Mouse (Mus musculus) embryo, embryonic 11 days (tissue): ENCODE data around the gene 5430427O19Rik.

Source experiments
- DNase-seq: peaks from one replicate; pipeline ENCODE4 v3.0.0-alpha.2; 2015

Gene 5430427O19Rik

DNA sequence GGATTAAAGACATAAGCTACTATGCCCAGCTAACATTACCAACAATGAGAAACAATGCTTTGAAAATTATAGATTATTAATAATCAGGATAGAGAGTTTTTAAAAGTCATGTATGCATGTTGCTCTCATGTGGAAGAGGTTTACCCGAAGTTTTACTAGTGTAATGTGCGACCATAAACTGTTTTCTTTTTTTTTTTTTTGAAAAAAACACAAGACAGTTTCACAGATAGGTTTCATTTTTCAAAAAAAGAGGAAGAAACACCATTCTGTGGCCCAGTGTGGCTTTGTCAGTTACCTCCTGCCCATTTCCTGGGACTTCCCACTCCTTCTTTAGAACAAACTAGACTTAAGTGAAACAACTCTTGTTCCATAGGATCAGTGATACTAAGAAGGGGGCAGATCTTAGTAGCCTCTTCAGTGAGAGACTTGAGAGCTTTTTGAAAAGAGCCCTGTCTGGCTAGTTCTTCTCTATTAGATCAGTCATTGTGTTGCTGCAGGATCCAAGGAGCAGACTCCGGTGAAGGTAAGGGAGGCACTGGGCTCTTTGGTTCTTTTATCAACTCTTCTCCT lies at the start of gene 5430427O19Rik:
TSS of gene 5430427O19Rik (plus strand) at position 441 of the 570 bp plus-strand sequence.
- no peak for DNase-seq

GRCm38 (mm10) chrX:85827719-85828453 lies 42.3 kb upstream of the 5430427O19Rik start:
- DNase-seq, result no peak

DNA sequence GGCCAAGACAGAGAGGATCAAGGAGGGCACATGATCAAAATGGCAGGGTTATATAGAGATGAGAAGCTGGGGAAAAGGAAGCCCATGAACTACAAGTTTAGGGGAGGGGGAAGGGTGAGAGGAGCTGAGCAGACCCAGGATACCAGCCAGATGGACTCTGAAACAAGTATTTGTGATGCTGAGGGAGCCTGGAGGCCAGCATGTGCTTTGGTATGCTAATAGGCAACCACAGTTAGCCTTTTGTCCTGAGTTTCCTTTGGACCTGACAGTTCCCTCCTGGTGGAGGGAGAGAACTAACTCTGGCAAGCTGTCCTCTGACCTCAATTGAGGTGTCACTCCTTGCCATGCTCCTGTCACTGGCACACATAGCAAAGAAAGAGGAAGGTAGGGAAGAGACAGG lies 41.2 kb upstream of the 5430427O19Rik start:
- peak; percentile 3 for DNase-seq

- no peak for DNase-seq
These were observed 31.0 kb upstream of the 5430427O19Rik start for GRCm38 (mm10) chrX:85839174-85839573.

DNA sequence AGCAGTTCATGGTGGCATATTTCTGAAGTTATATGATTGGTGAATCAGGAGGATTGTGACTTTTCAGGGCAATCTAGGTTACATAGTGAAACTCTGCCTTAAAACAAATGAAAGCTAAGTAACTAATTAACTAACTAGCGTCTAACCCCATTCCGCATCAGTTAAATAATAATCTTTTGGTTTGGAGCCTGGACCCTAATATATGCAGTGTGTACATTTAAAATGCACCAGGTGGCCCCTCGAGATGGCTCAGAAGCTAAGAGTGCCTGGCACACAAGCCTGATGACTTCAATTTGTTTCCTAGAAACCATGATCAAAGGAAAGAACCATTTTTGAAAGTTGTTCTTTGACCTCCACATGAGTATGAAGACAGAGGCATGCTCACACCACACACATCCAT lies 14.2 kb upstream of the 5430427O19Rik start:
- no peak for DNase-seq

DNA sequence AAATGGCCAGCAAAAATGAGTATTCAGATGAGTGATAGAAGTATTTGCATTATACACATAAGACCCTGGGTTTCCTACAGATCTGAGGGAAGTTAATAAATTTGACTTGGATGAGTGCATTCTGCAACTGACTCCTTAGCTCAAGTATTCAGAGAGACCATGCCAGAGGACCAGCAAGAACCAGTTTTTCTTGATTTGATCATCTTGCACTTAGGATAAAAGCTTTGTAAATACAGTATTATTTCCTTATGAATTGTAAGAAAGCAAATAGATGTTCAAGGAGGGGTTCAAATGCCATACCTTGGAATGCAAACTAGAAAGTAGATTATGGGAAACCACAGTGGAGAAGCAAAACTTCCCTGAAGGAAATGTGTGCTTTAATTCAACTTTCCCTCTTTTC lies 13.0 kb upstream of the 5430427O19Rik start:
- no peak for DNase-seq

DNA sequence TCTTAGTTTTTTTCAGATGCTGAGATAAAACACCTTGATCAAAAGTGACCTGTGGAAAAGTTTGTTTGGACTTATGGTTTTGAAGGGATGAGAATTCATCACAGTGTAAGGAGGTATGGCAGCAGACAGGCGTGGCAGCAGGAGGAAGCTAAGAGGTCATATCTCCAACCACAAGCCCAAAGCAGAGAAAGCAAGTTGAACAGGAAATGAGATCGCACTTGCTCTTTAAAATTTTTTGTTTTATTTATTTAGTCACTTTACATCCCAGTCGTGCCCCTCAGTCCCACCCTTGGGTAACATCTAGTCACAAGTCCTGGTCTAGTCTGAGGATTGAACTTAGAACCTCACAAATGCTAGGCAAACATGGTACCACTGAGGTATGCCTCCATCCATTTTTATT lies 2.1 kb upstream of the 5430427O19Rik start:
- no peak for DNase-seq

- DNase-seq, result no peak
These were observed 1.4 kb downstream of the 5430427O19Rik start for GRCm38 (mm10) chrX:85871371-85872056.

- DNase-seq, result no peak
These were observed 4.2 kb downstream of the 5430427O19Rik start for GRCm38 (mm10) chrX:85874367-85874766.

- DNase-seq, result no peak
These were observed 5.8 kb downstream of the 5430427O19Rik start for GRCm38 (mm10) chrX:85875951-85876350.

DNA sequence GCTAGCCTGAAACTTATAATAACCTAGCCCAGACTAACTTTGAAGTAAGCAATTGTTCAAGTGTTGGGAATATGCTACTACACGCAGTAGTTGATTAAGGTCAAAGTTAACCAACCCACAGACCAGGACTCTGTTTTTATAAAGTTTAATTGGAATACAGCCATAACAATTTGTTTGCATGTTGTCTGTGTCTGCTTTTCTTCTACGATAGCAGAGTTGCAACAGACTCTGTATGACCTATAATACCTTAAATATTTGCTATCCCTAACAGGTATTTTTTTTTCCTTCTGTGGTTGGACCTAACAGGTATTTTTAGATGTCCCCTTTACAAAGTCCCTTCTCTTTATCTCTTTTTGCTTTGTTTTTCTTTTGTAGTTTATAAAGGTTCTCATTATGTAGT lies 7.6 kb downstream of the 5430427O19Rik start:
- DNase-seq, result no peak

DNA sequence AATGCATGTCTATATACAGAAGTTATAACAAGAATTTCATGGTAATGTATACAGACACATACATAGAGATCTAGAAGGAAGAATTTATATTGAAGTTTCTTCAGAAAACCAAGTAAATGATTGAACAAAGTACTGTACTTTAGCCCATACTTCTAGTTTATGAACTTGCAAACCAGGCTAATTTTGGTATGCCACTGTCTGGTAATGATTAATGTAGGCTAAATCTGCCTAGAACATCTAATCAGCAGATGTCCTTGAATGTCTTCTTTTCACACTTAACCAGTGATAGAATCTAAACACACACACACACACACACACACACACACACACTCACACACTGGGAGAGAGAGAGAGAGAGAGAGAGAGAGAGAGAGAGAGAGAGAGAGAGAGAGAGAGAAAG lies 8.1 kb downstream of the 5430427O19Rik start:
- DNase-seq, result no peak

DNA sequence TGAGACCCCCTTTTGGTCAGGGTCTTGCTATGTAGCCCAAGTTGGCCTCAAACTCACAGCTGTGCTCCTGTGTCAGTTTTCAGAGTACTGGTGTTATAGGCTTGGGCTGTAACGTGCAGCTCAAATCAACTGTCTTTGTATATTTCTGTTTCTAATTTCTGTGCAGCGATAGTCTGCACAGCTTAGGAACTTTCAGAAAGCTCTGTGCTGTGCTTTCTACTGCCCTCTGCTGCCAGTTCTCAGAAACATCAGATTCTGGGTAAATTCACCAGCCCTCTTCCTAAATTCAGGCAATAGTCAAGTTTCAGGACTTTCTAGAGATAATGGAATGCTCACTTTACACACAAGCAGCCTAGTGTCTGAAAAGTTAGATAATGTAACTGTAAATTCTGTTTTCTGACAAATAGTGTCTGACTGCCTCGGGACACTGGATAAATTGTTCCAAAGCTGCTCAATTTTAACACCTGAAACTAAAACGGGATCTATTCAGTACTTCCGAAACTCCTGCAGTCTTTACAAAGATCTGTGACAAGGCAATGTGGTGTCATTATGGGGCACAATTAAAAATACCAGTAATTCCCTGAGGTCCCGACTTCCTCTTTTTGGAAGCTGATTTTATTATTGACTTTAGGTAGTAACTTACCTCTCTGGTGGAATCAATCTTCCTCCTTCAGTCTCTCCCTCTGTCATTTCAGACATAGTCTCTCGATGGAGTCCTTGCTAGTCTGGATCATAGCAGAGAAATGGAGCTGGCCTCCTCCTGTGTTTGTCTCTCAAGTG lies 9.2 kb downstream of the 5430427O19Rik start:
- DNase-seq, result peak; percentile 37

GRCm38 (mm10) chrX:85886651-85887050 lies 16.5 kb downstream of the 5430427O19Rik start:
- DNase-seq, result peak; percentile 7

DNA sequence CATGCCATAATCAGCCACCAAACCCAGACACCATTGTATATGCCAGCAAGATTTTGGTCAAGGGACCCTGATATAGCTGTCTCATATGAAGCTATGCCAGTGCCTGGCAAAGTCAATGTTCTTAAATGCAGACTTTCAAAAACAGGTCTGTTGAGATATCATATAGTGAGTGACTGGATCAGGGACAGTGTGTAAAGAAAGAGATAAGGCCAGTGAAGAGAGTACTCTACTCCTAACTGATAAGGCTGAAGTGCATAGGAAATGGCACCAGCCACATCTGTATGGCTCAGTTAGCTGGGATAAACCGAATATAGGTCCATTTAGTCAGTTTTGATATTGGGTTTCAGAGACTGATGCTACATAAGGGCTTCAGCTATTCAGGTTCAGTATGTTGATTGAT lies 31.0 kb downstream of the 5430427O19Rik start:
- no peak for DNase-seq

- DNase-seq, result peak; percentile 20
These were observed 48.9 kb downstream of the 5430427O19Rik start for GRCm38 (mm10) chrX:85919034-85919433.

GRCm38 (mm10) chrX:85932991-85933390 lies 62.8 kb downstream of the 5430427O19Rik start:
- peak; percentile 49 for DNase-seq
